Mouse (Mus musculus) layer of hippocampus, postnatal 14 days (tissue): ENCODE results near the gene Actb. TPM values are rescaled to one million over a fixed set of nuclear protein-coding genes. Genes with fewer than 3 reads are reported as not detected.

ENCODE experiments used
- DNase-seq, 2 experiments: peaks; one replicate each; pipeline ENCODE4 v3.0.0; 2021 to 2022; ENCODE audit warnings: low spot score in 2 of 2, mixed read lengths in 1 of 2
- total RNA-seq, 2 experiments: library from RNA; stranded (reverse); gene quantifications; 2 replicates each; pipeline ENCODE4 v1.2.3; 2021

Gene Actb
- total RNA-seq, 2 experiments from 2014 or later: 3,650 to 3,993 TPM

DNA sequence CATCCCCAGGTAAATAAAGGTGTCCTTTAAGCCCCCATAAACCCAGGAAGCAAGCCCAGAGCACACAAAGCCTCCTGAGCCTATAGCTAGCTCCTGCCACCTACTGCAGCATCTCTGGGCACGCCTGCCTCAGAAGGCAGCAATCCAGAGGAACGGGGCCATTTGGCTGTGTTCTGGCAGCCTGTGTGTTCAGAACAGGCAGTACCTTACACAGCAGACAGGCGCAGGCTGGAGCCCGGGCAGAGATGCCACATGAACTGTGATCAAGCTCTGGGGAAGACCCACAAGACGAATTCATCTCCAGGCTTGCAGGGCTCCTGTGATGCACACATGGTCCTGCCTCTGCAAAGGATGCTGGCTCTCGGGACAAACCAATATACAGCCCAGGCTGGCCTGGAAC is 26.3 kb downstream of the Actb start:
- peak; percentile 73 to 88 for DNase-seq

DNA sequence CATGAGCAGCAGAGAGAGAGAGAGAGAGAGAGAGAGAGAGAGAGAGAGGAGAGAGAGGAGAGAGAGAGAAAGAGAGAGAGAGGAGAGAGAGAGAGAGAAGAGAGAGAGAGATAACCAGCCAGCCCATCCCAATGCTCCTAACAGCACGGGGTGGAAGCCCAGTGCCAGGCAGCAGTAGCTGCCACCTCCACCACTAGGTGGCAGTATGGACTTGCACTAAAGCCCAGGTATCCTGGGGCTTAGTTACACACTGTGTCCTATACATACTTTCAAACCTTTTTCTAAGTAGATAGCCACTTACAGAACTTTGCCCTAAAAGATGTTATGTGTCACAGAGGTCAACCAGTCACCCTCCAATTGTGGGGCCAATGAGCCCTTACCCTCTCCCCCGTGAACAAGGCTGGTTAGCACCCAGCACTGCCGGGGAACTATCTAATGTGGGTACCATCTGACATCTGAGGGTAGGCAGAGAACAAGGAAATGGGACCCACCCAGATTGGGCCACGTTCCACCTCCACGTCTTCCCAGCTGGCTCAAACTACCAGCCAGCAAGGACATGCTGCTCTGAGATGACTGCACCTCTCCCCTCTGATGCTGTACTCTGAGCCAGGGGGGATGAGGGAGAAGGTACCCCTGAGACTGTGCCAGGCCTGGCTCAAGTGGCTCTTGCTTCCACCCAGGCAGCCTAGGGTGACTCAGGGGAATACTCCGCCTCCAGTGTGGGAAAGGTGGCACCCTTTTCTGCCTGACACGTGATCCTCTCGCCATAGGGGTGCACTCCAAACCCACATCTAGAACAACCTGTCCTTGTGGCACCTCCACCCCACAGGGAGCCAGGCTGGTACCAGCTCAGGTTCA is 27.0 kb downstream of the Actb start:
- DNase-seq: peak; percentile 79 to 89

DNA sequence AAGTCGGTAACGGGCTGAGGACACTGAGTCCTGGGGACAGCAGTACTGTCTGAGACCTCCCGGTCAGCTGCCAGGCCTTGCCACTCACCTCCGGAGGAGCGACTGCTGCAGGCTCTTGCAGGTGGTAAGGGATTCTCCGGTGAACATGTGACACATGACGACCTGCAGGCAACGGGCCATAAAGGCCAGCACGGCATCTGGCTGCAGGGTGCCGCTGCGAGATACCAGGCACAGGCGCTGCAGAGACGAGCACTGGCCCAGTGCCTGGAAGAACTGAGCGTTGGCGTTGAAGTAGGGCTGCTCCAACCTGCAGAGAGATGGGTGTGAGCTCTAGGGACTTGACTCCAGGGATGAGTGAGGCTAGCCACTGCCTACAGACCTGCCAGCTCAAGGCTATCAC is 28.0 kb downstream of the Actb start:
- peak; percentile 26 to 61 for DNase-seq

DNA sequence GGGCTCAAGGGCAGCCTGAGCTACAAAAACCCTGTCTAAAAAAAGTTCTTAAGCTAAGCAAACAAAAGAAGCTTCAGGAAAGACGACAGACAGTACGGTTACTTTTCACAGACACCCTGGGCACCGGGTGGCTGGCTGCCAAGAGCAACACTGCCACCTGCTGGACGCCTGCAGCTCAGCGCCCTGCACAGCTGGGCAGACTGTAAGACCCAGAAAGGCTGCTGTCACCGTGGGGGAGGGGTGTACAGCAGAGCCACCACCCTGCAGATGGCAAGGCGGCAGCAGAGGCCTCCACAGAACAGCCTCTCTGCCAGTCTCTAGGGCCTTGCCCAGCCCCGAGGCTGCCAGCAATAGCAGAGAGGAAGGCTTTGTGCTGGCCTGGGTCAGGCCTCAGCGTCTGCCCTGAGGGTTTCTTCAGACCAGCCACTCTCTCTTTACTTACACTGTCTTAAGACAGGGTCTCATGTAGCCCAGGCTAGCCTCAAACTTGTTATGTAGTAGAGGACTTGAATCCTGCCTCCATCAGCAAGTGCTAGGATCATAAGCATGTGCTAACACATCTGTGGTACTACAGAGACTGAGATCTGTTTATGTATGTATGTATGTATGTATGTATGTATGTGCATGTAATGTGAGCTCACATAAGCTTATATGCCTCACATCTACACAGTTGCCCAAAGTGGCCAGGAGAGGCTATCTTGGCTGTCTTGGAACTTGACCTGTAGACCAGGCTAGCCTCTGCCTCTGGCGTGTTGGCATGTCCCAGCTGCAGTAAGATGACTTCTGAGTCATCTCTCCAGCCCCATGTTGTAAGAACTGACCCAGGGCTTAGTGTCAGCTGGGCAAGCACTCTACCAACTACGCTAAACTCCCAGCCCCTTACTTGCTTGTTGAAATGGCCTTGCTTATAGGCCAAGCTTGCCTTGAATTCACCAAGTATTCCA is 28.9 kb downstream of the Actb start:
- peak; percentile 86 to 87 for DNase-seq

DNA sequence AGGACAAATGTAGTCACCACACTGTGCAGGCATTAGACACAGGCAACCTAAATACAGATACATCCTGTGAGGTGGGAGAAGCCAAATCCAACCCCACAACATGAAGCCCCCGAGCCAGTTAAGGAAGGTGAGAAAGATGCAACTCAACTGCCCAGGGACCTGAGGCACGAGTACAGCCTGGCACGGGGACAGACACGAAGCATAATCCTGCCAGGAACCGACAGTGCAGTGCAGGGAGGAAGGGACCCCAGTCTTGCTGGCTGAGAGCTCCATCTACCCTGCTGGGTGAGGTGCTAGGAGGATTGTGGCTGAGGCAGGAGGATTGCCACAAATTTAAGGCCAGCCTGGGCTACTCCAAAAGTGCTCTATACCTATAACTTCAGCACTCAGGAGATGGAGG is 29.7 kb downstream of the Actb start:
- DNase-seq: no peak

DNA sequence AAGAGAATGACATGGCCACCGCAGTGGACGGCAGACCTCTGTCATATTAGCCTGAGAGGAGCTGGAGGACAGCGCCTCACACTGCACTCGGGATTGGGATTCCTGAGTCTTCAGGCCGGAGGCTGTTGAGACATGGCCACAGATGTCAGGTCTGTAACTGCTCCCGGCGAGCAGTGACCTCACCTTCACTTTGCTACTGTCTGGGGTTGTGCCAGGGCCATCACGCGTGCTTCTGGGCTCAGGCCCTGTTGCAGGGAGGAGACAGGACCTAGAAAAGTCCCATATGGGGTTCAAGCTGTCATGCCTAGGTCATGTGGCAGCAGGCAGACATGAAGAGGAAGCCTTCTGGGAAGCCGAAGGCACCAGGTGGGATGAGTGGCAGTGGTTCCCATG is 31.0 kb downstream of the Actb start:
- no peak for DNase-seq

DNA sequence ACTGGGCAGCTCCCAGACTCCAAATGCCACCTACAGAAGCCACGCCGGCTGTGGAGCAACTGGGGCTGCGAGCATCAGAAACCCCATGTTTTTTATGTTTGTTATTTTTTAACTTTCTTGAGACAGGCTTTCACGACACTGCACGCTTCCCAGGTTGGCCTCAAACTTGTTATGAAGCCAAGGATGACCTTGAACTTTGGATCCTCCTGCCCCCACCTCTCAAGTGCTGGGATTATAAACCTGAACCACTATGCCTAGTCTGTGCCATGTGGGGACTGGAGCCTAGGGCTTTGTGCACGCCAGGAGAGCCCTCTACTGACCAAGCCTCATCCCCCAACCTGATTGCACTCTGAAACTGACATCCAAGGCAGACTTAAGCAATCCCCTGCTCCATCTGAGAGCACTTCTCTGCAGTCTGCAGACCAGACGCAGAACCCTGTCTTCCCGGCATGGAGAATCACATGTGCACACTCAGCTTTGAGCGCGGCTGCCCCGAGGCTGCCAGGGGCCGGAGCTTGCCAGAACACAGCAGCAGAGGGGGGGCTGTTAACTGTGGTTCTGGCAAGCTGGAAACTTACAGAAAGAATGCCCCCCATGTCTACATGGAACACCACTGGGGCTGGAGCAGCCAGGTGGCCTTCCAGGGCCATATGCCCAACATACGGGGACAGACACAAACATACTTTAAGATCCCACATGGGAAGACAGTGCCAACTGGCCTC is 31.6 kb downstream of the Actb start:
- DNase-seq: no peak

DNA sequence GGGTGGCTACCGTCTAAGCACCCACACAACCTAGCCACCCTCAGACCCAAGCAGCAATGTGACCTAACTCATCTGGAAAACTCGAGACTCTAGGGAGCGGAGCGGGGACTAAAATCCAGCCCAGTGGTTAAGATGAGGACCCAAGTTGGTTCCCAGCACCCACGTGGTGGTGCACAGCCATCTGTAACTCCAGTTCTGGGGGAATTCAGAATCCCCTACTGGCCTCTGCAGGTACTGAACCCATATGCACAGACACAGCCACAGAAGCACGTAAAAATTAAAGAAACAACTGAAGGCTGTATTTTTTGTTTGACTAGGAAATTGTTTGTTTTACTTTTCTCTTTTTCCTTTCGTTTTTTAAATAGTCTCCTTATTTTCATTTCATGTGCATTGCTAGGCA is 32.8 kb downstream of the Actb start:
- no peak for DNase-seq

DNA sequence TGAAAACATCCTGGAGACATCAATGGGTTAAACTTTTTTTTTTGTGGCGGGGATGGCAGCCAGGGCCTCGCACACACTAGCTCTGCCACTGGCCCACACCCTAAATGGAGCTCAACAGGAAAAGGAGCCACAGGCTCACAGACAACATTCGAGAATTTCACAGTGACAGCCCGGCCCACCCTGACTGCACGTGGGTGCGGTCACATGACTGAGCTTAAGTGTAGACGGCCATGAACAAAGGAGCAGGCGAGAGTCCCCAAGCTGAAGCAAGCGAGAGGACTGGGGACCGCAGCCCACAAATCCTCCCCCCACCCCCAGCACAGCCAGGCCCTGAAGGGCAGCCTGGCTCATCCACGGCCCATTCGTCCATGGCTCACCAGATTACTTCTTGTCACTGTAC is 34.8 kb downstream of the Actb start:
- no peak for DNase-seq

DNA sequence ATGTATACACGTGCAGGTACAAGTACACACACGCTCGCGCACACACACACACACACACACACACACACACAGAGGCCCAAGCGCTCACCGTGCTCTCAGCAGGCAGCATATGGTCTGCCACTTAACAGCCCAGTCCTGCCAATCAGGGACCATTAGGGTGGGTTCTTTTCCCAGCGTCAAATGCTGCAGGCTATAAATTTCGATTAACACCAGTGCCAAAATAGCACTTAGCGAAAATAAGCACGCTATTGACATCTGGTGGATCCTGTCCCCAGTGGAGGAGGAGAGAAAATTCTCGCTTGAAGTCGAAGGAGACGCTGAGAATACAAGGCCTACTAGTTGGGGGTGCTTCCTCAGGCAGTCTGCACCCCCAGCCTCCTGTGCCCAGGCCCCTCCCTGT is 37.1 kb downstream of the Actb start:
- DNase-seq: peak in 1 of 2 experiments; percentile 30

DNA sequence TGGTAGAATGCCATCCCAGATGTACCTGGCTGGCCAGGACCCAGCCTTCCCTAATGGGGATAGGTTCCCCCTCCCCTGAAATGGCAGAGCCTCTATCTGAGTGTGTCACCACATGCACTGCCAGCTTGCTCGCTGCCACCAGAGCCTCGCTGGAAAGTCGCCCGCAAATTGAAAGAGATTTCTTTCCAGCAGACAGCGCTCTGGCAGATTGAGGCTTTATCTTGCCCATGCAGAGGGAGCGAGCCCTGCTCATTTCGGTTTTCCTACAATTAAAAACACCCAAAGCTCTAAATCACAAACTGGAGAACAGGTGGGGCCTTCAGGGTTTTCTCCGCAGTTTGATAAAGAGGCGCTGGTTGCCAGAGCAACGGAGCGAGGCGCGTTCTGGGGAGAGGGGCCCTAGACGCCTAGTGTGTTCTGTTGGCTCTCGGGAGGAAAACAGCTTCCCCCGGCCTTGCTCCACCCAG is 48.8 kb downstream of the Actb start:
- peak; percentile 86 to 94 for DNase-seq

DNA sequence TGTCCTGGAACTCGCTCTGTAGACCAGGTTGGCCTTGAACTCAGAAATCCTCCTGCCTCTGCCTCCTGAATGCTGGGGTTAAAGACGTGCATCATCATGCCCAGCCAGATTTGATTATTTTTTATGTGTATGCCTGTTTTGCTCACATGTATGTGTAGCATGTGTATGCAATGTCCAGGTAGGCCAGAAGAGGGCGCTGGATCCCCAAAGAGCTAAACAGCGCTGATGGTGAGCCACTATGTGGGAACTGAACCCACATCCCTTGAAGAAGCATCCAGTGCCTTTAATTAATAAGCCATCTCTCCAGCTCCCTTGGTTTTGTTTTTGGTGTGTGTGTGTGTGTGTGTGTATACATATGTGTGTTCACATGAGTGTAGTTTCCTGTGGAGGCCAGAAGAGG is 50.1 kb downstream of the Actb start:
- no peak for DNase-seq

DNA sequence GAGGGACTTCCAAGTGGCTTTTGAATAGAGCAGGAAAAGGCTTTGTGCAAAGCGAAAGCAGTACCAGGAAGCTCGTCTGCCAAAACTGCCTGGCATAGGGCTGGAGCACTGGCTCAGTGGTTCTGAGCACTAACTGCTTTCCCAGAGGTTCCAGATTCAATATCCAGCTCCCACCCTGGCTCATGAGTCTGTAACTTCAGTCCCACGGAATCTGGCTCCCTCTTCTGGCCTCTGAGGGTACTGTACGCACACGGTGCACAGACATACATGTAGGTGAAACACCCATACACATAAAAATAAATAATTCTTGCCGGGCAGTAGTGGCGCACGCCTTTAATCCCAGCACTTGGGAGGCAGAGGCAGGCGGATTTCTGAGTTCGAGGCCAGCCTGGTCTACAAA is 51.7 kb downstream of the Actb start:
- DNase-seq: peak; percentile 76 to 87

DNA sequence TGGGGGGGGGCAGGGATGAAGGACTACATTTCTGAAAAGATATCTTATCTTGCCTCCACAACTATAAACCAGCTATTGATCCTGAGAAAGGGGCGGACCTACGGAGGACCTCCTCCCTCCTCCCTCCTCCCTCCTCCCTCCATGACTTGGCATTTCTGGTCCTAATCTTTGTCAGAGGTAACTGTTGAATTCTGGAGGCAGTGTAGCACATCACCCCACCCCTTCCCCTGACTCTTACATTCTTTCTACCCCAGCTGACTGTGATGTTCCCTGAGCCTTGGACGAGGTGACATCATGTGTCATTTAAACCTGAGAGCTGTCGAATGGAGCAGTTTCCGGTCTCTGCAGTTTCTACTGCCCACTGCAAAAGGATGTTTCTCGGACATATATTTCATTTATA is 53.0 kb downstream of the Actb start:
- DNase-seq: no peak

Other genes starting within 250 kb of the Actb start
- 10 to 100 TPM; 68.0 to 83.3 TPM for gene Slc29a4, start 214.2 kb downstream of the Actb start, total RNA-seq
- 100 to 1,000 TPM; 172 to 184 TPM for gene Tnrc18, start 89.1 kb downstream of the Actb start, total RNA-seq
- gene Fbxl18, start 11.3 kb downstream of the Actb start, total RNA-seq: 10 to 100 TPM; 43.1 to 46.7 TPM
- gene Fscn1, start 53.6 kb upstream of the Actb start, total RNA-seq: 100 to 1,000 TPM; 304 to 311 TPM
- 10 to 100 TPM; 46.4 to 47.4 TPM for gene Rnf216, start 206.2 kb upstream of the Actb start, total RNA-seq
- gene Olfr718-ps1, start 240.8 kb upstream of the Actb start, total RNA-seq: under 1 TPM; 0.10 to 0.12 TPM